Mouse (Mus musculus) T-cell, adult 66 days (primary cell): ENCODE measurements around the gene Cwh43. TPM values are rescaled to one million over a fixed set of nuclear protein-coding genes. Genes with fewer than 3 reads are reported as not detected.

Experiments
- total RNA-seq, 2 experiments: library from RNA; stranded (reverse); gene quantifications; 3 replicates in 1 of 2; 4 replicates in 1 of 2; pipeline ENCODE4 v1.2.4; 2023

The Cwh43 gene
- not detected for total RNA-seq

GRCm38 (mm10) chr5:73405981-73406722 lies at the start of gene Cwh43:
Gene Cwh43 (plus strand): TSS chr5:73406075.

GRCm38 (mm10) chr5:73480700-73481099 lies 74.8 kb downstream of the Cwh43 start, which contains the start of gene Dcun1d4:
Gene Dcun1d4 (plus strand): TSS chr5:73481000.

Other genes starting within 250 kb of the Cwh43 start
- 100 to 1,000 TPM; 316 to 323 TPM for gene Fryl, start 149.5 kb upstream of the Cwh43 start, total RNA-seq
- 100 to 1,000 TPM; 174 to 175 TPM for gene Ociad1, start 113.3 kb upstream of the Cwh43 start, total RNA-seq
- gene Ociad2, start 65.0 kb upstream of the Cwh43 start, total RNA-seq = under 1 TPM in 1 of 2 experiments, not detected in 1; 0.67 TPM
- 10 to 100 TPM; 11.3 to 16.9 TPM for gene Dcun1d4, start 74.9 kb downstream of the Cwh43 start, total RNA-seq
- 1 to 10 TPM in 1 of 2 experiments, under 1 TPM in 1; 0.17 to 3.9 TPM for gene Lrrc66, start 226.5 kb downstream of the Cwh43 start, total RNA-seq
- gene Sgcb, start 241.7 kb downstream of the Cwh43 start, total RNA-seq = 10 to 100 TPM in 1 of 2 experiments, 1 to 10 TPM in 1; 9.6 to 10.7 TPM
- gene Spata18, start 245.3 kb downstream of the Cwh43 start, total RNA-seq = not detected